Mouse (Mus musculus): ENCODE measurements around the gene Gm4869. TPM values are rescaled to one million over a fixed set of nuclear protein-coding genes. Genes with fewer than 3 reads are reported as not detected.
"Not testable (repeated sequence)": the region's sequence is repeated elsewhere in the genome, so short reads cannot be mapped to it uniquely, and the experiment has no call there.

Gm4869 gene
- polyA plus RNA-seq, 1 experiment = 0.07 TPM

GRCm38 (mm10) chr5:140501982-140502836 lies 56.8 kb downstream of the Gm4869 start:
- Histone ChIP-seq H3K36me3 (ENCODE audit: control insufficient read depth, insufficient read depth) (no peaks in the 10 kb centered on the region), H3ac (ENCODE audit: control insufficient read depth, insufficient read length) (no peak overlapping the region), H3K27me3 (ENCODE audit: control insufficient read depth, insufficient read depth, insufficient read length) (no peaks in the 10 kb centered on the region), H3K79me2 (ENCODE audit: control insufficient read depth, insufficient read depth) (no peaks in the 10 kb centered on the region), H3K4me2 (ENCODE audit: low read depth) (no peak overlapping the region), H3K4me3 (no peak overlapping the region)
- TF ChIP-seq MYOG (IDR thresholded peaks at IDR 0.05; ENCODE audit: control insufficient read depth in 1 of 3, insufficient read depth in 1 of 3, insufficient read length in 2 of 3, low read depth in 2 of 3) (no peak), REST (IDR thresholded peaks at IDR 0.05; ENCODE audit: insufficient read depth, insufficient read length) (no peak), TCF3 (IDR thresholded peaks at IDR 0.05; ENCODE audit: insufficient read length, low read depth) (no peak), TCF12 (IDR thresholded peaks at IDR 0.05; ENCODE audit: insufficient read depth, poor library complexity, severe bottlenecking) (no peak), POLR2A (IDR thresholded peaks at IDR 0.05; ENCODE audit: insufficient read length, low read depth) (no peak), MYOD1 (IDR thresholded peaks at IDR 0.05; ENCODE audit: control insufficient read depth in 1 of 3, insufficient read length in 2 of 3, low read depth in 2 of 3) (no peak), POLR2AphosphoS2 (IDR thresholded peaks at IDR 0.05; ENCODE audit: insufficient read length, low read depth) (no peak), SRF (IDR thresholded peaks at IDR 0.05; ENCODE audit: control insufficient read depth, insufficient read length, low read depth) (no peak), E2F4 (IDR thresholded peaks at IDR 0.05; ENCODE audit: insufficient read depth) (no peak), CEBPB (IDR thresholded peaks at IDR 0.05; ENCODE audit: insufficient read depth, poor library complexity, severe bottlenecking) (no peak), USF1 (IDR thresholded peaks at IDR 0.05; ENCODE audit: low read depth) (no peak), MAX (IDR thresholded peaks at IDR 0.05; ENCODE audit: low read depth) (no peak)

- not testable (repeated sequence) for H3K27me3 ChIP-seq (ENCODE audit: control insufficient read depth, insufficient read depth, insufficient read length); H3K4me3 ChIP-seq; H3ac ChIP-seq (ENCODE audit: control insufficient read depth, insufficient read length); H3K36me3 ChIP-seq (ENCODE audit: control insufficient read depth, insufficient read depth); H3K79me2 ChIP-seq (ENCODE audit: control insufficient read depth, insufficient read depth)
- peak overlapping the region; percentile 5 for H3K4me2 ChIP-seq (ENCODE audit: low read depth)
Observed at GRCm38 (mm10) chr5:140502925-140503324, 57.5 kb downstream of the Gm4869 start.

GRCm38 (mm10) chr5:140505208-140505780 lies 59.8 kb downstream of the Gm4869 start, which contains the start of gene Chst12:
TSS of gene Chst12 (plus strand) at chr5:140505550.
- no peaks in the 10 kb centered on the region for H3K79me2 ChIP-seq (ENCODE audit: control insufficient read depth, insufficient read depth)
- H3K4me2 ChIP-seq (ENCODE audit: low read depth) = peak within 1 kb of the TSS; percentile 83
- peak within 1 kb of the TSS; percentile 14 for H3ac ChIP-seq (ENCODE audit: control insufficient read depth, insufficient read length)
- H3K27me3 ChIP-seq (ENCODE audit: control insufficient read depth, insufficient read depth, insufficient read length) = no peaks in the 10 kb centered on the region
- H3K36me3 ChIP-seq (ENCODE audit: control insufficient read depth, insufficient read depth) = no peaks in the 10 kb centered on the region
- peak within 1 kb of the TSS; percentile 35 for H3K4me3 ChIP-seq
- no peak for TF ChIP-seq TCF3 (IDR thresholded peaks at IDR 0.05; ENCODE audit: insufficient read length, low read depth)
- peak; percentile 11 for TF ChIP-seq REST (IDR thresholded peaks at IDR 0.05; ENCODE audit: insufficient read depth, insufficient read length)
- TF ChIP-seq MYOD1 (IDR thresholded peaks at IDR 0.05; ENCODE audit: control insufficient read depth in 1 of 3, insufficient read length in 2 of 3, low read depth in 2 of 3) = peak in 1 of 3 experiments; percentile 4
- no peak for TF ChIP-seq CEBPB (IDR thresholded peaks at IDR 0.05; ENCODE audit: insufficient read depth, poor library complexity, severe bottlenecking)
- peak; percentile 18 for TF ChIP-seq SRF (IDR thresholded peaks at IDR 0.05; ENCODE audit: control insufficient read depth, insufficient read length, low read depth)
- TF ChIP-seq MYOG (IDR thresholded peaks at IDR 0.05; ENCODE audit: control insufficient read depth in 1 of 3, insufficient read depth in 1 of 3, insufficient read length in 2 of 3, low read depth in 2 of 3) = peak in 1 of 3 experiments; percentile 12
- peak; percentile 98 for TF ChIP-seq POLR2A (IDR thresholded peaks at IDR 0.05; ENCODE audit: insufficient read length, low read depth)
- TF ChIP-seq POLR2AphosphoS2 (IDR thresholded peaks at IDR 0.05; ENCODE audit: insufficient read length, low read depth) = peak; percentile 95
- peak; percentile 15 for TF ChIP-seq USF1 (IDR thresholded peaks at IDR 0.05; ENCODE audit: low read depth)
- peak; percentile 50 for TF ChIP-seq E2F4 (IDR thresholded peaks at IDR 0.05; ENCODE audit: insufficient read depth)
- TF ChIP-seq MAX (IDR thresholded peaks at IDR 0.05; ENCODE audit: low read depth) = peak; percentile 83
- TF ChIP-seq TCF12 (IDR thresholded peaks at IDR 0.05; ENCODE audit: insufficient read depth, poor library complexity, severe bottlenecking) = no peak

GRCm38 (mm10) chr5:140506096-140506794 lies 60.8 kb downstream of the Gm4869 start:
- Histone ChIP-seq H3ac (ENCODE audit: control insufficient read depth, insufficient read length) (peak overlapping the region; percentile 14), H3K4me3 (peak overlapping the region; percentile 35), H3K36me3 (ENCODE audit: control insufficient read depth, insufficient read depth) (no peaks in the 10 kb centered on the region), H3K79me2 (ENCODE audit: control insufficient read depth, insufficient read depth) (no peaks in the 10 kb centered on the region), H3K4me2 (ENCODE audit: low read depth) (peak overlapping the region; percentile 82), H3K27me3 (ENCODE audit: control insufficient read depth, insufficient read depth, insufficient read length) (no peaks in the 10 kb centered on the region)
- TF ChIP-seq CEBPB (IDR thresholded peaks at IDR 0.05; ENCODE audit: insufficient read depth, poor library complexity, severe bottlenecking) = no peak
- TF ChIP-seq SRF (IDR thresholded peaks at IDR 0.05; ENCODE audit: control insufficient read depth, insufficient read length, low read depth) = no peak
- no peak for TF ChIP-seq POLR2AphosphoS2 (IDR thresholded peaks at IDR 0.05; ENCODE audit: insufficient read length, low read depth)
- no peak for TF ChIP-seq REST (IDR thresholded peaks at IDR 0.05; ENCODE audit: insufficient read depth, insufficient read length)
- TF ChIP-seq USF1 (IDR thresholded peaks at IDR 0.05; ENCODE audit: low read depth) = no peak
- no peak for TF ChIP-seq MYOG (IDR thresholded peaks at IDR 0.05; ENCODE audit: control insufficient read depth in 1 of 3, insufficient read depth in 1 of 3, insufficient read length in 2 of 3, low read depth in 2 of 3)
